Mouse (Mus musculus) adrenal gland (tissue): ENCODE data around the gene Dna2.

ENCODE experiments used
- intact Hi-C: fragments of 180-260 bp; cut with DNase I; formaldehyde crosslinking; loops from one replicate; pipeline ENCODE4 v1.15.1; 2025

Dna2 gene

GRCm38 (mm10) chr10:62980039-62980954 is 33.5 kb downstream of the Dna2 start, which contains the start of gene Rufy2:
Rufy2 (plus strand) TSS chr10:62980223.
- intact Hi-C loops: loop anchor here (10.0 kb wide), 1 partner anchor 175 kb away; no protein-coding TSS in a partner anchor

GRCm38 (mm10) chr10:62984072-62984471 is 37.2 kb downstream of the Dna2 start:
- intact Hi-C loops: loop anchor here (10.0 kb wide), 1 partner anchor 179 kb away; no protein-coding TSS in a partner anchor

- intact Hi-C loops: loop anchor here (10.0 kb wide), 1 partner anchor 180 kb away; no protein-coding TSS in a partner anchor
Measured at GRCm38 (mm10) chr10:62984495-62984894, 37.7 kb downstream of the Dna2 start.

- intact Hi-C loops: loop anchor here (5.0 to 10.0 kb wide), 2 partner anchors 80 to 183 kb away; no protein-coding TSS in a partner anchor
Measured at GRCm38 (mm10) chr10:62987341-62987740, 40.5 kb downstream of the Dna2 start.

- intact Hi-C loops: no loop called here
Measured at GRCm38 (mm10) chr10:62990636-62991035, 43.8 kb downstream of the Dna2 start.

- intact Hi-C loops: no loop called here
Measured at GRCm38 (mm10) chr10:62993991-62994390, 47.2 kb downstream of the Dna2 start.

GRCm38 (mm10) chr10:63000584-63000983 is 53.8 kb downstream of the Dna2 start:
- intact Hi-C loops: no loop called here

- intact Hi-C loops: no loop called here
Measured at GRCm38 (mm10) chr10:63003252-63003651, 56.4 kb downstream of the Dna2 start.

- intact Hi-C loops: no loop called here
Measured at GRCm38 (mm10) chr10:63004556-63004955, 57.7 kb downstream of the Dna2 start.

- intact Hi-C loops: no loop called here
Measured at GRCm38 (mm10) chr10:63008193-63008592, 61.4 kb downstream of the Dna2 start.

GRCm38 (mm10) chr10:63010268-63010667 is 63.4 kb downstream of the Dna2 start:
- intact Hi-C loops: no loop called here

- intact Hi-C loops: no loop called here
Measured at GRCm38 (mm10) chr10:63011556-63011955, 64.7 kb downstream of the Dna2 start.

GRCm38 (mm10) chr10:63013476-63013875 is 66.7 kb downstream of the Dna2 start:
- intact Hi-C loops: no loop called here

- intact Hi-C loops: no loop called here
Measured at GRCm38 (mm10) chr10:63014168-63014567, 67.3 kb downstream of the Dna2 start.

- intact Hi-C loops: no loop called here
Measured at GRCm38 (mm10) chr10:63019304-63019703, 72.5 kb downstream of the Dna2 start.

GRCm38 (mm10) chr10:63021702-63022101 is 74.9 kb downstream of the Dna2 start:
- intact Hi-C loops: no loop called here

GRCm38 (mm10) chr10:63022541-63023120 is 75.8 kb downstream of the Dna2 start:
- intact Hi-C loops: no loop called here

- intact Hi-C loops: no loop called here
Measured at GRCm38 (mm10) chr10:63023121-63023748, 76.4 kb downstream of the Dna2 start.
